Mouse (Mus musculus) cerebellum, adult 9-10 months (tissue): ENCODE results near the gene Tubb2a.
"Not testable (repeated sequence)": the region's sequence is repeated elsewhere in the genome, so short reads cannot be mapped to it uniquely, and the experiment has no call there.

Experiments
- DNase-seq: peaks from one replicate; pipeline ENCODE4 v3.0.0; 2022

Tubb2a gene

GRCm38 (mm10) chr13:34088871-34089288, 11.1 kb upstream of the Tubb2a start:
- DNase-seq = no peak

DNA sequence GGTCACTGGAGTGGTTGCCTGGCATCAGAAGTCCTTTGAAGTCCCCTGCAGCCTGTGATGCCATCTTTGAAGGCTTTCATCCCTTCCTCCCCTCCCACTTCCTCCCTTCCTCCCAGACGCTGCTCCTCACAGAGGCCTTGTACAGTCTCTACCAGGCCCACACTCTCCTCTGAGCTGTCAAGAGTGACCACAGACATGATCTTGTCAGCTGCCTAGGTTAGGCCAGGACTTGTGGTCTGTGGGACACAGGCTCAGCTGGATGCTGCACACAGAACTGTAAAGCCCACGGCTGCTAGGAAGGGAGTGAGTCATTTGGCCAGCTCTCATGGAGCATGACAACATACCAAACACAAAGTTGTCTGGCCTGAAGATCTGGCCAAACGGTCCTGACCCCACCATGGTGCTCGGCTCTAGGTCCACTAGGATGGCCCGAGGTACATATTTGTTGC, 10.4 kb upstream of the Tubb2a start:
- DNase-seq = not testable (repeated sequence)

- DNase-seq = peak; percentile 31
Measured at GRCm38 (mm10) chr13:34087052-34087812, 9.4 kb upstream of the Tubb2a start.

DNA sequence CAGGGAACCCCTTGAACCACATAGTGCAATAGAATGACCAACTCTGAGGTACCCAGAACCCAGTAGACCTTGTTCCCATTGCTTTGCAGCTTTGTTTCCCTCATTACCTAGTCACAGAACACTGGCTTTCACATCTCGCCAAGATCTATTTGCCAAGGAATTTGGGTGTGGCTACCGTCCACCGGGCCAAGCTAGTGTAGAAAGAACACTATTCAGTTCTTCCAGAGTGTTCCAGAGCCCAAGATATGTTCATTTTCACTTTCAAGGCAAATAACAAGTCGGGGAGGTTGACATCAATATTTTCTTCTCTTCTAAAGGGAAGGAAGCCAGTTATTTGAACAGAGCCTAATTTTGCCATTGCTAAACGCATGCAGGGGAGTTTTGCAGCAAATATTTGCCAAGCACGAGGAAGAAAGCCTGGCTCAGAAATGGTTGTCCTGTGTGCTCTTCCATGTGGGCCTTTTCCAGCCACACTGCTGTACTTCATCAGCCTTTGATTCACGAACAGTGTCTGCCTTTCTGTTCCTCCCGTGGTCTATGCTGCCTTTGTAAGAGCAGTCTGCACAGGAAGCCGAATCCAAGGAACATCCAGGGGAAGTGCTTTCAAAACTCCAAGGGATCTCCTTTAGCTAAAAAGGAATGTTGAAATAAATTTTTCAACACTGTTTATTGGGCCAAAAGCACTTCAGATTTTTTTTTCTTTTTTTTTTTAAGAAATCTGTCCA, 6.4 kb upstream of the Tubb2a start:
- no peak for DNase-seq

- no peak for DNase-seq
Measured at GRCm38 (mm10) chr13:34081926-34082325, 4.1 kb upstream of the Tubb2a start.

- DNase-seq = no peak
Measured at GRCm38 (mm10) chr13:34079801-34080200, 2.0 kb upstream of the Tubb2a start.

- no peak for DNase-seq
Measured at GRCm38 (mm10) chr13:34078500-34079280, 883 bp upstream of the Tubb2a start.

- peak; percentile 52 for DNase-seq
Measured at GRCm38 (mm10) chr13:34076561-34077491, 981 bp downstream of the Tubb2a start.

DNA sequence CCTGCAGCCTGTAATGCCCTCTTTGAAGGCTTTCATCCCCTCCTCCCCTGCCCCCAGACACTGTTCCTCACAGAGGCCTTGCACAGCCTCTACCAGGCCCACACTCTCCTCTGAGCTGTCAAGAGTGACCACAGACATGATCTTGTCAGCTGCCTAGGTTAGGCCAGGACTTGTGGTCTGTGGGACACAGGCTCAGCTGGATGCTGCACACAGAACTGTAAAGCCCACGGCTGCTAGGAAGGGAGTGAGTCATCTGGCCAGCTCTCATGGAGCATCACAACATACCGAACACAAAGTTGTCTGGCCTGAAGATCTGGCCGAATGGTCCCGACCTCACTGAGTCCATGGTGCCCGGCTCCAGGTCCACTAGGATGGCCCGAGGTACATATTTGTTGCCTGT, 1.9 kb downstream of the Tubb2a start:
- not testable (repeated sequence) for DNase-seq

DNA sequence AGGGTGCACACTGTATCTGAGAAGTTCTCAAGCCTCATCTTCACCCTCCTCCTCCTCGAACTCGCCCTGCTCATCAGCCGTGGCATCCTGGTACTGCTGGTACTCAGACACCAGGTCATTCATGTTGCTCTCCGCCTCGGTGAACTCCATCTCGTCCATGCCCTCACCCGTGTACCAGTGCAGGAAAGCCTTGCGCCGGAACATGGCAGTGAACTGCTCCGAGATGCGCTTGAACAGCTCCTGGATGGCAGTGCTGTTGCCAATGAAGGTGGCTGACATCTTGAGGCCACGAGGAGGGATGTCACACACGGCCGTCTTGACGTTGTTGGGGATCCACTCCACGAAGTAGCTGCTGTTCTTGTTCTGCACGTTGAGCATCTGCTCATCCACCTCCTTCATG, 3.4 kb downstream of the Tubb2a start:
- not testable (repeated sequence) for DNase-seq

DNA sequence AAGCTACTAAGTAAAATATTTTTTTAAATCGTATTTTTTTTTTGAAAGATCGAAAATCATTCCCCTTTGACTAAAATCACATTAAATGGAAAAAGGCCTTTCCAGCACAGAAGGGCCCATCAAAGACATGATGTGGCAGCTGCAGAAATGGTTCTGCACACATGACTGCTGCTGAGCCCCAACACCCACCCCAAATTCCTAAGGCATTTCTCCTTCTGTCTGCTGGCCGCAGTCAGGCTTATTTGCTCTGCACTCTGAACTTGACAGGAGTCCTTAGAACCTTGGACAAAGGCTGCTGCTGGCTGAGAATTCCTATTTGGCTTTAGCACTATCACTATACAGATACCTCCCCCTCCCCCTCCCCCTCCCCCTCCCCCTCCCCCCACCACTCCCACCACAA, 5.0 kb downstream of the Tubb2a start:
- DNase-seq = no peak

DNA sequence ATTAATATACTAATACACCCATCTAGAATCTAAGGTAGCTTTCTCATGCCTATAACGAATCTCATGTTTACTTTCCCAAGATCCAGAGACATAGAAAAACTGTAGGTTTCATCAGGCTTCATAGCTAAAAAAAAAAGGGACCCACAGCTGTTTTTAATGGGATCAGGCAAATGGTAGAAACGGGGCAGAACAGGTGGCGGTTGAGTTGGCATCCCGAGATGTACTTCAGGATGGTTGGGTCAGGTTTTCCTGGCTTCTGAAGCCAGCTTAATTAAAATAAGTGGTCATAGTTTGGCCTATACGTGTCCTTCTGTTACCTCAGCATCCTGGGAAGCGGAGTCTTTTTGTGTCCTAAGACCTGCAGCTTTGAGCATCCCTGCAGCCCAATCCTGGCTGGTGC, 6.0 kb downstream of the Tubb2a start:
- no peak for DNase-seq

GRCm38 (mm10) chr13:34070296-34070695, 7.5 kb downstream of the Tubb2a start:
- no peak for DNase-seq

- DNase-seq = no peak
Measured at GRCm38 (mm10) chr13:34066351-34066750, 11.5 kb downstream of the Tubb2a start.

DNA sequence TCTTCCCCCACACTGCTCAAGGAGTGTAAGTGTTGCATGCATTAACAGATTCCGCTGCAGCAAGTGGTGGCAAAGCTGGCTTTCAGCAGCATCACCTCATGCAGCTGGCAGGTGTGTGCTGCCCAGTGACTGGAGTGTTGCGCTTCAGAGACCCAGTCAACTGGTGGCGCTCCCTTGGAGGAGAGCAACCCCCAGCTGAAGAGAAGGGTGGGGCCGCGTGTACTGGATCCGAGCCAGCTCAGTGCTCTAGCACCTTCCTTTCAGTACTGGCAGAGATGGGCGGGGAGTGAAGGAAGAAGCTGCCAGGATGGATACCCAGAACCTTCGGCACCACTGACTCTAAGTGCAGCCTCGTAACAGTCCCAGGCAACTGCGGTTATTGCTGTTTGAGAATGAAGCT, 15.3 kb downstream of the Tubb2a start:
- no peak for DNase-seq

DNA sequence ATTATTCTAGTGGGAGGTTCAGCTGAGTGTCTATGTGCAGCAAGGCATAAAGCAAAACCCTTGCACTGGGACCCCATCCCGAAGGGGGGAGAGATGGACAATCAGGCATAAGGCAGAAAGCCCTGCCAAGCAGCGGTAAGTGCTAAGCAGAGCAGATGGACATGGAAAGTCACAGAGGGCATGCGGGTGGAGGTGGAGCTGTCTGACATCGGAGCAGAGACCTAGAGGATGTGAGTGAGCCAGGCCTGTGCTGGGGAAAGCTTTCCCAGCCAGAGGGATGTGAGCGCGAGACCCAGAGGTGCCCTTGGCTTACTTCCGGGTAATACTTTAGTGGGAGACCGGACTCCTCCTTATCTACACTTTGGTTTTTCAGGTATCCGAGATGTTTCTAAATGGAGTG, 17.7 kb downstream of the Tubb2a start:
- peak; percentile 33 for DNase-seq

GRCm38 (mm10) chr13:34057252-34057651, 20.6 kb downstream of the Tubb2a start:
- DNase-seq = no peak

GRCm38 (mm10) chr13:34054983-34055382, 22.8 kb downstream of the Tubb2a start:
- DNase-seq = no peak

DNA sequence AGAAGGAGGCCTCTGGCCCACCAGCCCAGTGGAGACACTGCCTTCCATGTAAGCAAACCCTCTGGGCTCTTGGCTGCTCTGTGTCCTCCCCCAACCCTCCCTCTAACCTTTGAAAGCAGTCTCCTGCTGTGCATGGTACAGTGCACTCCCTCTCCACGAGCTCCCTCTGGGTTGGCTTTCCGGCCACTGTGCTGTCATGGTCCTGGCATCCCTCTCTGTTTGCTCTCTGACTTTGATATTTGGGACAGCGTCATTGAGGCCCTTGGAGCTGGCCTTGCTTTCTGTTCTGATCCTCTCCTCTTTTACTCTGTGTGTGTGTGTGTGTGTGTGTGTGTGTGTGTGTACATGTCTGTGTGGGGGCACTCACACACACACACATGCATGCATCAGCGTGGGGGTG, 23.4 kb downstream of the Tubb2a start:
- DNase-seq = no peak

DNA sequence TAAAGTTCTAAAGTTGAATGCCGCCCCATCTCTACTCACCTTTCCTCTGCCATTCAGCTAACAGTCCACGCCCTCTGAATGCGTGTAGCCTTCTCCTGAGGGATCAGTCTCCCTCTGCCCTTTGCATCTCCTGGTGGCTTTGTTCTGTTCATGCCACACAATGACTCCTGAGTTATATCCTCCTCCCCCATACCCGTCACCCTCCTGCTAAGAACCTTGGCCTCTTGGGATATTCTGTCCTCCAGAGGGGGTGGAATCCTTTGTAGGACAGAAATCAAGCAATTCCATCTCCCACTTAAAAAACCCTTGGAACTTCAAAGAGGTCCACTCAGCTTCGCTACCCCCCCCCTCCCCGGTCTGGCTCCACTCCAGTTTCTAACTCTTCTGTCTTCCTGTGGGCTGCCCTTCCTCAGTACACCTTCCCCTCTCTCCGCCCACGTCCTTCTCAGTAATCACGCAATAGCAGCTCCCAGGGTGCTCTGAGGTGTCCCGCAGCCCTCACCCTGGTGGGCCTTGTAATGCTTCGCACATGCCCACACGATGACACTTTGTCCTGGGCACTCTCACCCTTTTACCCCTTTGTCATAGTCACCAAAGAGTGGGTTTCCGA, 24.0 kb downstream of the Tubb2a start:
- no peak for DNase-seq

GRCm38 (mm10) chr13:34051692-34052091, 26.1 kb downstream of the Tubb2a start:
- DNase-seq = no peak

DNA sequence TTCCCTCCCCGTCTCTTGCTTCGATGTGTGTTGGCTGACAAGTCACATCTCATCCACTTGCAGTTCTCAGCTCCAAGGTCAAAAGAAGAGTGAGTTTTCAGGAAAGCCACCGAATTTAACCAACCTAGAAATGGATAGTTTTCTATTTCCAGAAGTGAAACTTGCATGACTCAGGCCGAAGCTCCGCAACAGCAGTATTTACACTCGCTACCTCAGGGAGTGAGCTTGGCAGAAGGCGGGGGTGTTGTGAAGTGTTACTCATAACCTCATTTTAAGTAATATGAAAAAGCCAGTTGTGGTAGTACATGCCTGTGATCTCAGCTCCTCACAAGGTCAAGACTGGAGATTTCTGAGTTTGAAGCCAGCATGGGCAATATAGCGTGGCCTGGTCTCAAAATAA, 27.3 kb downstream of the Tubb2a start:
- DNase-seq = no peak
